Mouse (Mus musculus): Measurements from ENCODE around the gene Tmem151b. TPM values are rescaled to one million over a fixed set of nuclear protein-coding genes. Genes with fewer than 3 reads are reported as not detected.

Gene Tmem151b
- total RNA-seq, 2 experiments from 2014 or later = not detected

- TF ChIP-seq CTCF (IDR thresholded peaks at IDR 0.05) = no peak
- intact Hi-C loops (cut with DNase I) = no loop called here
- no peak for DNase-seq
- peak overlapping the region; percentile 72 for H3K4me3 ChIP-seq
- no peak overlapping the region for H3K27ac ChIP-seq
These were observed 7.9 kb upstream of the Tmem151b start for GRCm38 (mm10) chr17:45557246-45557824.

- DNase-seq = no peak
- peak overlapping the region; percentile 71; the same call in 1 of the 2 replicates for H3K27ac ChIP-seq
- TF ChIP-seq CTCF (IDR thresholded peaks at IDR 0.05) = no peak
- intact Hi-C loops (cut with DNase I) = no loop called here
- peak overlapping the region; percentile 72 for H3K4me3 ChIP-seq
These were observed 7.2 kb upstream of the Tmem151b start for GRCm38 (mm10) chr17:45556514-45557245.

- intact Hi-C loops (cut with DNase I) = no loop called here
- Histone ChIP-seq H3K4me3 (peak overlapping the region; percentile 72), H3K27ac (peak overlapping the region; percentile 71)
- no peak for TF ChIP-seq CTCF (IDR thresholded peaks at IDR 0.05)
- DNase-seq = no peak
These were observed 6.6 kb upstream of the Tmem151b start for GRCm38 (mm10) chr17:45556107-45556489.

GRCm38 (mm10) chr17:45555452-45556106 lies 6.1 kb upstream of the Tmem151b start, which contains the start of gene Nfkbie:
Gene Nfkbie (plus strand): TSS chr17:45555703.
- intact Hi-C loops (cut with DNase I) = no loop called here
- peak within 1 kb of the TSS; percentile 71 for H3K27ac ChIP-seq
- H3K4me3 ChIP-seq = peak within 1 kb of the TSS; percentile 72
- peak; percentile 95 for DNase-seq
- no peak for TF ChIP-seq CTCF (IDR thresholded peaks at IDR 0.05)

- Histone ChIP-seq H3K4me3 (no peak overlapping the region), H3K27ac (no peak overlapping the region)
- no peak for TF ChIP-seq CTCF (IDR thresholded peaks at IDR 0.05)
- DNase-seq = no peak
- intact Hi-C loops (cut with DNase I) = no loop called here
These were observed 4.9 kb upstream of the Tmem151b start for GRCm38 (mm10) chr17:45554420-45554819.

- no peak overlapping the region for H3K27ac ChIP-seq
- TF ChIP-seq CTCF (IDR thresholded peaks at IDR 0.05) = no peak
- DNase-seq = no peak
- intact Hi-C loops (cut with DNase I) = no loop called here
- no peak overlapping the region for H3K4me3 ChIP-seq
These were observed 3.6 kb upstream of the Tmem151b start for GRCm38 (mm10) chr17:45553065-45553464.

GRCm38 (mm10) chr17:45551816-45552451 lies 2.5 kb upstream of the Tmem151b start:
- Histone ChIP-seq H3K4me3 (no peak overlapping the region), H3K27ac (no peak overlapping the region)
- TF ChIP-seq CTCF (IDR thresholded peaks at IDR 0.05) = peak; percentile 92
- peak; percentile 78 for DNase-seq
- intact Hi-C loops (cut with DNase I) = loop anchor here (1.0 kb wide), 2 partner anchors 36 to 74 kb away; no protein-coding TSS in a partner anchor

- no peak overlapping the region for H3K27ac ChIP-seq
- intact Hi-C loops (cut with DNase I) = no loop called here
- no peak overlapping the region for H3K4me3 ChIP-seq
- TF ChIP-seq CTCF (IDR thresholded peaks at IDR 0.05) = no peak
- no peak for DNase-seq
These were observed 1.8 kb upstream of the Tmem151b start for GRCm38 (mm10) chr17:45551249-45551796.

- no peak for TF ChIP-seq CTCF (IDR thresholded peaks at IDR 0.05)
- H3K4me3 ChIP-seq = no peak overlapping the region
- DNase-seq = no peak
- no peak overlapping the region for H3K27ac ChIP-seq
- intact Hi-C loops (cut with DNase I) = no loop called here
These were observed 776 bp upstream of the Tmem151b start for GRCm38 (mm10) chr17:45550253-45550652.

- no peak for DNase-seq
- Histone ChIP-seq H3K27ac (no peak overlapping the region), H3K4me3 (peak overlapping the region; percentile 72)
- TF ChIP-seq CTCF (IDR thresholded peaks at IDR 0.05) = peak; percentile 8; the same call in 1 of the 2 replicates
- intact Hi-C loops (cut with DNase I) = no loop called here
These were observed 650 bp downstream of the Tmem151b start for GRCm38 (mm10) chr17:45548541-45549512.

GRCm38 (mm10) chr17:45547461-45548190 lies 1.9 kb downstream of the Tmem151b start:
- Histone ChIP-seq H3K4me3 (no peak overlapping the region), H3K27ac (no peak overlapping the region)
- DNase-seq = no peak
- intact Hi-C loops (cut with DNase I) = no loop called here
- TF ChIP-seq CTCF (IDR thresholded peaks at IDR 0.05) = no peak
